Mouse (Mus musculus): ENCODE measurements around the gene Tmem170b.
"Not testable (repeated sequence)": the region's sequence is repeated elsewhere in the genome, so short reads cannot be mapped to it uniquely, and the experiment has no call there.

Gene Tmem170b

DNA sequence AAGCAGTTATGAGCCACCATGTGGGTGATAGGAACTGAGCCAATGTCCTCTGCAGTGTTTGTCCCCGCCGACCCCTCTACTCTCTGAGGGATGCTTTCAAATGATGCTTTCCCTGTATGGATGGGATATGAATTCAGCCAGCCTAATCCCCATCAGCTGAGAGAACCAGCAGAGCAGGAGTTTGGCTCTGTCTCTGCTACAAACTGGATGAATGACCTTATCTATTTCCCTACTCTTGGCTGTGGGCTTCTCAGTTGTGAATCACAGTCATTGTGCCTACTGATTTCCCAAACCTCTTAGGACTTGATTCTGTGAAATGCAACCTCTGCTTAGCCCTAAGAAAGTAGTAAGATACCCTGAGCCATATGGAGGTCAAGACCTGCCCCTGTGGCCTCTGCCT is 64.2 kb downstream of the Tmem170b start:
- no peak for DNase-seq (ENCODE audit: low read depth)

DNA sequence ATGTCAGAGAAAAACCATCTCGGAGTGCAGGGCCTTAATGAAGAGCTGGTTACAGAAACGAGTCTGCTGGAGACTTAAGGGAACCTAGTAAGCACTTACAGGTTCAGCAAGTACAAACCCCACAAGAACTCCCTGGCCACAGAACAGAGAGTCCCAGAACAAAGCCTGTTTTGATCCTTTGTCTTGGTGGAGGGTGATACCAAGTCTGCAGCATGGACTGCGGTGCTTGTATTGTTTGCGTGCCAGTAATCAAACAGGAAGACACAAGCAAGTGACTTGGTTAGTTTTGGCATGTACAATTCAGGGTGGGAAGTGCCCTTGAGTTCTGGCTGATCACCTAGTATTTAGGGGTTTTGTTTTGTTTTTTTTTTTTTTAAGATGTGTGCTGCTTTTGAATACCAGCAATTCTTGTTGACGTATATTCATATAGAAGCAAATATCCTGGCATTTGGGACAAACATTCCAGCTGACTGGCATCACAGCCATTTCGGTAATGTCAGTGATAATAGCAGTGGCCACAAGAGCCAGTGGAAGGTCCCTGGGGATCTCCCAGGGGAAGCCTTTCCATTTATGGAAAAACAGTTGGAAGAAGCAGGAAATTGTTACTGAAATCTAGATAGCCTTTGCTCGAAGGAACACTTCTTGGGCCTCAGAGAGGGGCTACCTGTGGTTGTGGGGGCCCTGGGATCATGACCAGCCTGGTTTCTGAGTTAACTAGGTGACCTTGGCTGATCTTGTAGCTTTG is 64.9 kb downstream of the Tmem170b start:
- no peak for DNase-seq (ENCODE audit: low read depth)

DNA sequence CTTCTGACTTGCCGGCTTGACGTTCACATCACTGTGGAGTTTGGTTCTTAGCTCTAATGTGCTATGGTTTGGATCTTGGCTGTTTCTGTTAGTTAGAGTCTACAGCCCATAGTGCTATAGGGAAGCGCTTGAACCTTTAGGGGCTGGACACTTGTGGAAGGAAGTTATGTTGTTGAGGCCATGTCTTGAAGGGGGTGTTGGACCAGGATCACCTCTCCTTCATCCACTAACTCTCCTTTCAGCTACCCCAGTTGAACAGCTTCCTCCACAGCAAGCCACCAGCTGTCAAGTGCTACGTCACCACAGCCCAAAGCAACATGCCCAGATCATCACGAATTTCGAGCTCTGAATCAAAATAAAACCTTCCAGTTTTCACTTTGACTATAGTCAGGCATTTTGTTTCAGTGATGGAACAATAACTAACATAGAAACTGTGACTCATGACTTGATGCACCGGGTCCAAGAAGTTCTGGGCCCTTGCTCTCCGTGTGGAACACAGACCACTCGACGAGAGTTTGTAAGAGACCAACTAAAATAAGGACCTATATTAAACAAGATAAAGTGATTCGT is 65.5 kb downstream of the Tmem170b start:
- DNase-seq (ENCODE audit: low read depth): no peak

DNA sequence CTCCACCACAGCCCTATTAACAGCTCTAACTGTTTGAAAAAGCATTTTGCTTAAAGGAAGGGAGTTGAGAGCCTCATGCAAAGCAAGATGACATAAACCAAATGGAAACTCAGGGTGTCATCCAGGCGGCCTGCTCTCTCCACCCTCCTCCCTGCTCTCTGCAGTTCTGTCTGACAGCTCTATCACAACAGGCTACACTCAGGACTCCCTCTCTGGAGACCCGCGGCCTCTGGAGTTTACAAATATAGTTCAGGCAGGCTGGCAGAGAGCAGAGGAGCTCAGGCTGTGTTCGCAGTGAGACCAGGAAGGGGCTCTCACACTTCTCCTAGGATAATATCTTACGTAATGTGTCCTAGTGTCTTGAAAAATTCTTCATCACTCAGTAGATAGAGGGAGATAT is 67.2 kb downstream of the Tmem170b start:
- not testable (repeated sequence) for DNase-seq (ENCODE audit: low read depth)

DNA sequence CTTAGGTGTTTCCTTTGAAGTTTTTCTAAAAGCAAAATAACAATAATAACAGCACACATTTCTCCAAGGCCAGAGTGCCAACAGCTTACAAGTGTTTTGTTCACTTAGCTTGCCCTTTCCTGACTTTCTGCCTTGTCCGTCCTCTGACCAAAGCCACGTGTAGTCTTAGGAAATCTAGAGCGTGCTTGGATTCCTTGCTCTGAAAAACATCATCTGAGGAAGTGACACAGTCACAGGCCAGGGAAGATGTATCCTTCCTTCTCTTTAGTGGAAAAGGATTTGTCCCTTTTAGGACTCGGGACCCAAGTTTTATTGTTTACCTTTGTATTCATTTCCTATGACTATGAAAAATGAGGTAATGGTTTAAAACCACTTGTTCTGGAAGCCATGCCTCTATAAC is 67.8 kb downstream of the Tmem170b start:
- no peak for DNase-seq (ENCODE audit: low read depth)

DNA sequence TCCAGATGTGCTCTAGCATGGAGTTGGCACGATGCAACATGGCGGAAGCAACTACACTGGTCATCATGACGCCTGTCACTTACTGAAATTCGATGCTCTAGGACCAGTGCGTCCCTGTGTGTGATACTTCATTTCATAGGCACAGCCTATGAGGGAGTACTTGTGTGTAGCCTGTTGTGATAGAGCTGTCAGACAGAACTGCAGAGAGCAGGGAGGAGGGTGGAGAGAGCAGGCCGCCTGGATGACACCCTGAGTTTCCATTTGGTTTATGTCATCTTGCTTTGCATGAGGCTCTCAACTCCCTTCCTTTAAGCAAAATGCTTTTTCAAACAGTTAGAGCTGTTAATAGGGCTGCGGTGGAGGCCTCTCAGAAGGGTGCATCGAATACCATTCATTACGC is 68.9 kb downstream of the Tmem170b start:
- not testable (repeated sequence) for DNase-seq (ENCODE audit: low read depth)

DNA sequence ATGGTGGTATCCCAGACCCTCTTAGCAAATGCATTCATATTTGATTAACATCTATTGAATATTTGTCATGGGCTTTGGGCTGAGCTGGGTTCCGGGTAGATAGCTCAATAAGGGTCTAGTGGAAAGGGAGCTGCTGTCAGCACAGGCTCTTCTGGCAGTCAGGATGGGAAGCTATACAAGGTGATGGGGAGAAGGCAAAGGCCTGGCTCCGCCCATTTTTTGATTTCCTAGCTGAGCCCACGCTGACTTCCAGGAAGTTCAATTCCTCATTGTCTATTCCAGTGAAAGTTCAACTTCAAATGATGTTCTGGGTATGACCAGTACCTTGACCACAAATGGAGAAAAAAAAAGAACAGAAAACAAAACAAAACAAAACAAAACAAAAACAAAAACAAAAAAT is 69.8 kb downstream of the Tmem170b start:
- no peak for DNase-seq (ENCODE audit: low read depth)

DNA sequence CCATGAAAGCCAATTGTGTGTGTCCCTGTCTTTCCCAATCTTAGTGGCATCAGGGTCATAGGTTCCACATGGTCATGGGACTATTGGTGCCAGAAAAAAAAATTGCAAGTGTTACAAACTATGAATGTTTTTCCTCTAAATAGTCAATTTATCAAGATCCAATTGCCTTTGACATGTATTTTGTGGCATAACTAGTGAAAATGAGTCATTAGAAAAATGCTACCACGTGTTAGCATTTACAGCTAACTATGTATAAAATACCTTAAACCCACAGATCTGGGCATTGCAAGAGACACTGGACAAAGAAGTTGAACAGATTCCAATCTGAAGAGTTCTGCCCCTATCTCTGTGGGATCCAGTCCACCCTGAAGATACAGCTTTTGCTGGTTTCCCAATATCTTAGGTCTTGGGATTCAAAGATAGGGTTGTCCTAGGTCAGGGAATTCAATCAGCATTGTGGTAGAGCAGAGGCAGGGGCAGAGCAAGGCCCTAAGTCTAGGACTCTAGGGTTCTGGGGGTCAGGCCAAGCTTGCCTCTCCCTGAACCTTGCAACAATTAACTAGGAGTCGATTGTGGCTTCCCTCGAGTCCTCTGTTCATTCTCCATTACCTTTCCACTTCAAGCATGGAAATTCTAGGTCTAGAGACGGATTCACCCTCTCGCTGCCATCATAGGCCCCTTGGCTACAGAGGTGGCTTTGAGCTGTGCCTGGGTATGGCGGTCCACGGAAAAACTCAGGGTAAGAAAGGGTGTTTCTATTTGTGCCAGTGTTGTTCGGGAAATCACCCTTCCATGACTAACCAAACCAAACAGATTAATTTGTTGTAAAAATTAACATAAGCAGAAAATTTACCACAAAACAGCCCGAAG is 70.5 kb downstream of the Tmem170b start:
- DNase-seq (ENCODE audit: low read depth): no peak

DNA sequence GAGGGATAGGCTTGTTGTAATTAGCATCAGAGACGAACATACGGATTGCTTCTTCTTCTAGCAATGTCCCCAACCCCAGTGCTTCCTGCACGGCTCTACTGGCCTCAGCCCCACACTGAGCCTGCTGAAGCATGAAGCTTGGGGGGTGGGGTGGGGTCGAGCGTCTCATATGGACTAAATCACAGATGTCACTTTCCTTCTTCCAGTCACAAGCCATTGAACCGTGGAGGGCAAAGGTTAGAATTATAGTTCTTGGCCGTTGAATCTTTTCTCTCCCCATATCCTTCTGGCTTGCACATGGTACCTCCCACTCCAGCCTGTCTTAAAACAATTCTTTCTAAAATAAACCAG is 71.1 kb downstream of the Tmem170b start:
- no peak for DNase-seq (ENCODE audit: low read depth)

DNA sequence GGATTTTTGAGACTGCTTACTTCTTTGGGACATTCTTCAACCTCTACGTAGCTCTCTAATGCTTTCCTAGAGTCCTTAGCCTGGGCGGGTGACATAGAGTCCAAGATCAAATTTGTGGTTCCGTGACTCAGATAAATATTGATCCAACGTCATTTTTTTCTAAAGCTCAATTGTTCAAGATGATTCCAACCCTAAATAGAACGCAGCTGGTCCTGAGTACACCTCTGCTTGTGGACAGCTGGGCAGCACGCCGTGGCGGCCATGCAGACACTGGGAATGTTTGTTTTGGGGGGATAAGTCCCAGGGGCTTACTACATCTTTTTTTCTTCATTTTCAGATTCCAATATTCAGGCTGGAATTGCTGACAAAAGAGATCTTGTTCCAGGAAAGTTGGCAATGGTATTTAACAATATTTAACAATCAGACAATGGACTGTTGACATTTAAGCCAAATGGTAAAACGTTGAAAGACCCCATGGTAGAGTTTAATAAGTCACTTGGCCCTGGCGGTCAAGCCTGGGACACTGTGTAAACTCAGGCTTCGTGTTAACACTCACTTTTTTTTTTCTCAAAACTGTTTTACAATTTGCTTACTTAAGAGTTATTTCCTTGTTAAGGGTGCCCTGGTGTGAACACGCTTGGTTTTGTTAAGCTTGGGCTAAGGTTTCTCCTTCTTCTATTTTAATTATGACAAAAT is 75.3 kb downstream of the Tmem170b start:
- DNase-seq (ENCODE audit: low read depth): no peak

DNA sequence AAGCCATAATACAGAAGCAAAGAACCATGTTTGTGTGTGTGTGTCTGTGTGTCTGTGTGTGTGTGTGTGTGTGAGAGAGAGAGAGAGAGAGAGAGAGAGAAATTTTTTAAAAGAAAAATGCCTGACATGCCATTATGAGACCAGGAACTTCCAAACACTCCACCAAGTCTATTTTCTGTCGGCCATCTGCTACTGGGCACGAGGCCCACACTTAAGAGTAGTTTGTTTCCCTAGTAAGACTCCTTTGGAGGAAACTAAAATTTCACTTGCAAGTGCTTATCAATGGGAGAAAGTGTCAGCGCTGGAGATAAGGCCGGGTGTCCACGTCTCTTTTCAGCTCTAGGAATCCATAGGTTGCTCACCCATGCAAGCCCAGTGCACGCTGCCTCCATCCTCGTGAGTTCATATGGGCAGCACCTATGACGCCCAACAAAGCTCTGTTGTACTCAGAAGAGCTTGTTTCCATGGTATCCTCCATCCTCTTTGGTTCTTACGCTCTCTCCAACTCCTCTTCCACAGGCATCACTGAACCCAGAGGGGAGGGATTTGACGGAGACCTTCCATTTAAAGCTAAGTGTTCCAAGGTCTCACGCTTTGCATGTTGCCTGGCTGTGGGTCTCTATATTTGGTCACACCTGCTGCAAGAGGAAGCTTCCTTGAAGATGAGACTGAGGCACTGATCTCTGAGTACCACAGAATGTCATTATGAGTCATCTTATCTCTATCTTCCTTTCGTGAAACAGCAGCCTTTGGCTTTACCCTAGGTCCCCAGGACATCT is 76.8 kb downstream of the Tmem170b start:
- no peak for DNase-seq (ENCODE audit: low read depth)

DNA sequence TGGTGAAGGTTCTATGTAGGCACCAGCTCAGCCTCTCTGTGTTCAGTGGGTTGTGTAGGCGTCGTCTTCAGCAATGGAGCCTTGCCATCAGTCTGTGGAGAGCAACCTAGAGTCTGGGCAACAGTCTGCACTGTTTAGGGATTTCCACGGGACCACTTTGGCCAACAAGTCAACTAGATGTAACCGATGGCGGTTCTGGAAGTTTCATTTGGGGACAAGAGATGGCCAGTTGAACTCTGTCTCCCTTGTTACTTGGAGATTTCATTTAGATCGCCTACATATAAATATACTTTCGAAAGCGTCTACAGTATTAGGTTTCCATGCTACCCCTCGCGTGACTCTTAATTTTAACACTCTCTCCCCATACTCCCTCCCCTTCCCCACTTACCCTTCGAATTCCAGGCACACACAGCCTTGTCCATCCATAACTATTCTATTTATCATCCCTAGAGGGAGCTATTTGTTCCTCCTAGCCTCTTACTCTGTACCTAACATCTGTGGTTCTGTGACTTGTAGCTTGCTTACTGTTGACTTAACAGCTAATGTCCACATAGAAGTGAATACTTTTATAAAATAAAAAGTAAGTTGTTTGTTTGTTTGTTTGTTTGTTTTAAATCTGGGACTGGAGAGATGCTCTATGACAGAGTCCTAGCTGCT is 77.8 kb downstream of the Tmem170b start:
- no peak for DNase-seq (ENCODE audit: low read depth)

DNA sequence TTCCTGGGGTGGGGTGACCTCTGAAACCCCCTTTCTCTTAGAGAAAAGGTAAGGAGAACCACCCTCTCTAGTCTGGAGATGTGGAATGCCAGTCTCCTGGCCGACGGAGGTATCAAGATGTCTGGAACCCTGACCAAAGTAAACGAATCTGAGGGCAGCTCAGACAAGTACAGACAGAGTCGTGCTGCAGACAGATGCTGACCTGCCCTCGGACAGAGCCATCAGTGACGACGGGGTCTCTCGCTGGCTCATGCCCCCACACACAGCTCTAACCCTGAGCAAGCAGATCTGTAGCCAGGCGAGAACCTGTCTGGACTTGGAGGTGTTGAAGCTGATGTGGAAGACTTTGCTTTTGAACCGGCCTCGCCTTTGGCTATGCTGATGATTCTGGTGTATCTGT is 79.8 kb downstream of the Tmem170b start:
- no peak for DNase-seq (ENCODE audit: low read depth)

DNA sequence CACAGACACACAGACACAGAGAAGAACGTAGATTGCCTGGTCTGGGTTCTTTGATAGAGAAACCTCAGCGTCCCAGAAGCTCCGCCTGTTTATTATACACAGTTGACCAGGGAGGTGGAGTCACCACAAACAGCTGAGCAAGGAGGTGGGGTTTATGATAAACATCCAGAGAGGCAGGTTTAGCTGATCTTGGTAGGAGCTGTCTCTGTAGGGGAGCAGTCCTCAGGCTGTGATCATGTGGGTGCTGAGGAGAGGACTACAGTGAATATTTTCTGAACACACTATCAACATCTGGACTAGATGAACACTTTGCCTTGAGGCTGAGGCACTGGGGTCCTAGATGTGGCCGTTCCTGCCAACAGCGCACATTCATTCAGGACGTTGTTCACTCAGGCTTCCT is 83.3 kb downstream of the Tmem170b start:
- no peak for DNase-seq (ENCODE audit: low read depth)

DNA sequence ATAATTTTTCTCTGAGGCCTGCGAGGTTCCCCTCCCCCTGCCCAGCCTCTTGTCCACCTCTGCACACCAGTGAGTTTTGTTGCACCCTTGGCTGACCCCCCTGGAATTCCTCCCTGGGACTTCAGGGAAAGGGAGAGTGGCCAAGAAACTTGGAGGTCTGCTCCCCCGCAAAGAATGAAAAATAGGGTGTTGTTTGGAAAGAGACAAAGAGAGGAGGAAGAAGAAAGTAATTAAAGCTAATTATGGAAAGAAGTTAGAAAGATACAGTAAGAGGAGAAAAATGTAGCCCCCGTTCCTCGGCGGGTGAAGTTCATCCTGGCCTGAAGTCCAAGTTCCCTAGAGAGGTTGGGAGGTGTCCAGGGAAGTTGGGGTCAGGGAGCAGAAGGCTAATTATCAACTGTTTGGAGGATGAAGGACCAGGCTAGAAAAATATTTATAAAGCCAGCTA is 83.9 kb downstream of the Tmem170b start:
- DNase-seq (ENCODE audit: low read depth): no peak
